Mouse (Mus musculus): Measurements from ENCODE around the gene Dtnbp1.

DNA sequence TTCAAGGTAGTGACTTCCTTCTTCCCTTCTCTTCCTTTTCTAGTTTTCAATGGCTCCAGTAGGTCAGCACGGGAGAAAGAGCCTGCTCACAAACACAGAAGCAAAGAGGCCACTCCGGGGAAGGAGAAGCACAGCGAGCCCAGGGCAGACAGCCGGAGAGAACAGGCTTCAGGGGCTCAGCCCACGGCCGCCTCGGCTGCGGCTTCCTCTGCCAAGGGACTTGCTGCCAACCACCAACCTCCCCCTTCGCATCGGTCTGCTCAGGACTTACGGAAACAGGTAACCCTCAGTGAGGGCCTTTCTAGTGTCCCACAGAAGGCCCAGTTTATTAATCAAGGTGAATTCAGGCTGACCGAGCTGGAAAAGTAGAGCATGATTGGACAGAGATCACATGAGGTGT is 105.7 kb downstream of the Dtnbp1 start:
- no peak for TF ChIP-seq POLR2A (IDR thresholded peaks at IDR 0.05; ENCODE audit: insufficient read length, low read depth)
- TF ChIP-seq TCF12 (IDR thresholded peaks at IDR 0.05; ENCODE audit: insufficient read depth, poor library complexity, severe bottlenecking): no peak
- no peak for TF ChIP-seq USF1 (IDR thresholded peaks at IDR 0.05; ENCODE audit: low read depth)
- TF ChIP-seq SRF (IDR thresholded peaks at IDR 0.05; ENCODE audit: control insufficient read depth, insufficient read length, low read depth): no peak
- TF ChIP-seq POLR2AphosphoS2 (IDR thresholded peaks at IDR 0.05; ENCODE audit: insufficient read length, low read depth): no peak
- TF ChIP-seq CEBPB (IDR thresholded peaks at IDR 0.05; ENCODE audit: insufficient read depth, poor library complexity, severe bottlenecking): no peak
